Comparison of ENCODE assay signal across 23 mouse cellular contexts in genomic region chr7:135650061-135650460, GRCm38 (mm10).
A peak's percentile ranks its signal among the peaks of the same experiment; 100 is the strongest.
DNase-seq lines count a peak whose midpoint lies in the region; ATAC-seq and TF ChIP-seq lines count a peak whose summit lies in the region.
"Had no signal": no experiment of that assay in that cellular context is flagged by ENCODE, and none has a peak within 500 bp of the region (broad histone marks: within the 10 kb centered on the region; RNA-seq: fewer than 3 reads in every experiment).

No protein-coding gene starts in this region.

- no peak for TF ChIP-seq CTCF in bone marrow, adult 2 months (IDR thresholded peaks at IDR 0.05; ENCODE audit: control insufficient read depth, insufficient read depth, low read length)

- H3K9me3 ChIP-seq in liver, embryonic 16.5 days (replicated peaks; ENCODE audit: control insufficient read depth, low read length), result no peaks in the 10 kb centered on the region
- H3K9me3 ChIP-seq in liver, embryonic 11.5 days (ENCODE audit: control insufficient read depth, low read length), result no peaks in the 10 kb centered on the region
- peaks cover 3% of the 10 kb centered on the region; the same call in 1 of the 2 replicates for H3K9me3 ChIP-seq in forebrain, embryonic 16.5 days (ENCODE audit: control insufficient read depth, low read length)
- H3K9me3 ChIP-seq: embryonic facial prominence, embryonic 10.5 days; forebrain, embryonic 12.5 days; heart, embryonic 15.5 days had no signal

- TF ChIP-seq POLR2A in bone marrow, adult 2 months (IDR thresholded peaks at IDR 0.05; ENCODE audit: borderline replicate concordance, control insufficient read depth, low read depth, low read length), result no peak

- 0 out of 2 replicates have a peak overlapping the region, but pooled peaks have one; percentile 29 for H3K27ac ChIP-seq in liver, embryonic 16.5 days (ENCODE audit: low read length)
- no peak overlapping the region for H3K27ac ChIP-seq in liver, embryonic 11.5 days (ENCODE audit: low read depth, low read length)
- peak overlapping the region; percentile 89 for H3K27ac ChIP-seq in bone marrow, adult 2 months (ENCODE audit: control insufficient read depth, insufficient read depth, low read depth, low read length, poor library complexity)
- H3K27ac ChIP-seq in forebrain, embryonic 16.5 days (ENCODE audit: low read length), result no peak overlapping the region
- H3K27ac ChIP-seq: embryonic facial prominence, embryonic 10.5 days; forebrain, embryonic 12.5 days; heart, embryonic 15.5 days; hindbrain, embryonic 12.5 days; limb, embryonic 13.5 days had no signal

- H3K27me3 ChIP-seq in liver, embryonic 16.5 days (ENCODE audit: control insufficient read depth, insufficient read depth, low read depth, low read length), result no peaks in the 10 kb centered on the region
- H3K27me3 ChIP-seq in liver, embryonic 11.5 days (replicated peaks; ENCODE audit: control insufficient read depth, insufficient read depth, low read length), result no peaks in the 10 kb centered on the region
- no peaks in the 10 kb centered on the region for H3K27me3 ChIP-seq in forebrain, embryonic 16.5 days (replicated peaks; ENCODE audit: control insufficient read depth, insufficient read depth, low read length)
- H3K27me3 ChIP-seq: forebrain, embryonic 12.5 days; heart, embryonic 15.5 days; hindbrain, embryonic 12.5 days; limb, embryonic 13.5 days; megakaryocyte, embryonic 14.5 days; Patski had no signal

- no peak overlapping the region for H3K4me2 ChIP-seq in liver, embryonic 16.5 days (ENCODE audit: low read depth, low read length)
- H3K4me2 ChIP-seq in liver, embryonic 11.5 days, result no peak overlapping the region
- H3K4me2 ChIP-seq in forebrain, embryonic 16.5 days (ENCODE audit: low read length), result no peak overlapping the region
- H3K4me2 ChIP-seq: forebrain, embryonic 12.5 days; heart, embryonic 15.5 days; hindbrain, embryonic 12.5 days; limb, embryonic 13.5 days had no signal

- ATAC-seq in liver, embryonic 16.5 days (ENCODE audit: low read depth), result no peak
- ATAC-seq in liver, embryonic 11.5 days (replicated peaks; ENCODE audit: low FRiP score), result no peak
- peak; percentile 61 for ATAC-seq in common myeloid progenitor, adult 5-6 weeks (replicated peaks; ENCODE audit: low read depth, poor library complexity, severe bottlenecking)
- ATAC-seq in forebrain, embryonic 16.5 days, result no peak
- ATAC-seq: CD4-positive, CD25-positive, alpha-beta regulatory T cell, adult 4 months; midbrain, embryonic 16.5 days; Patski had no signal

- DNase-seq in liver, embryonic 11.5 days (ENCODE audit: low spot score), result no peak
- DNase-seq in natural killer cell, adult 2 months (ENCODE audit: low spot score in 2 of 2), result peak; percentile 32 to 49
- no peak for DNase-seq in thymus, postnatal 10 days (ENCODE audit: low spot score in 2 of 2)
- DNase-seq: adrenal gland, postnatal 14 days; cerebellum, adult 8-10 months; gastrocnemius, postnatal 10 days; kidney, adult 9 months; lung, adult 2 months; right cerebral cortex, postnatal 4 days; thymus, postnatal 36 days had no signal

- 50% methylated on average over 5 of the region's 5 CpGs for WGBS in liver, embryonic 16.5 days (ENCODE audit: insufficient replicate concordance)
- WGBS in liver, embryonic 11.5 days, result 72% methylated on average over 5 of the region's 5 CpGs
- WGBS in bone marrow, adult 2 months, result 20% methylated on average over 5 of the region's 5 CpGs
- WGBS in forebrain, embryonic 16.5 days, result 84% methylated on average over 5 of the region's 5 CpGs

- H3K4me3 ChIP-seq in liver, embryonic 16.5 days (ENCODE audit: low read depth, low read length), result no peak overlapping the region
- no peak overlapping the region for H3K4me3 ChIP-seq in liver, embryonic 11.5 days (ENCODE audit: low read depth, low read length)
- H3K4me3 ChIP-seq in bone marrow, adult 2 months (replicated peaks; ENCODE audit: control insufficient read depth, low read depth, low read length), result peak overlapping the region; percentile 45
- H3K4me3 ChIP-seq in forebrain, embryonic 16.5 days (replicated peaks; ENCODE audit: low read length), result no peak overlapping the region
- H3K4me3 ChIP-seq: embryonic facial prominence, embryonic 10.5 days; forebrain, embryonic 12.5 days; heart, embryonic 15.5 days; hindbrain, embryonic 12.5 days; limb, embryonic 13.5 days had no signal

- no peaks in the 10 kb centered on the region; the same call in none of the 2 replicates for H3K4me1 ChIP-seq in liver, embryonic 16.5 days (ENCODE audit: control insufficient read depth, low read depth, low read length)
- H3K4me1 ChIP-seq in liver, embryonic 11.5 days (replicated peaks; ENCODE audit: control insufficient read depth, insufficient read depth, low read length), result no peaks in the 10 kb centered on the region
- peaks cover 5% of the 10 kb centered on the region; the same call in 1 of the 2 replicates for H3K4me1 ChIP-seq in bone marrow, adult 2 months (ENCODE audit: control insufficient read depth, insufficient read depth, low read length)
- no peaks in the 10 kb centered on the region for H3K4me1 ChIP-seq in forebrain, embryonic 16.5 days (replicated peaks; ENCODE audit: control insufficient read depth, insufficient read depth, low read length)
- H3K4me1 ChIP-seq: forebrain, embryonic 12.5 days; hindbrain, embryonic 12.5 days had no signal

- no peak overlapping the region for H3K9ac ChIP-seq in liver, embryonic 16.5 days (ENCODE audit: low read depth, low read length)
- H3K9ac ChIP-seq in liver, embryonic 11.5 days (ENCODE audit: low read depth, low read length), result no peak overlapping the region
- H3K9ac ChIP-seq in forebrain, embryonic 16.5 days (replicated peaks; ENCODE audit: low read depth, low read length), result no peak overlapping the region
- H3K9ac ChIP-seq: forebrain, embryonic 12.5 days; heart, embryonic 15.5 days; hindbrain, embryonic 12.5 days; limb, embryonic 13.5 days had no signal

- H3K36me3 ChIP-seq in liver, embryonic 16.5 days (ENCODE audit: control insufficient read depth, insufficient read depth), result no peaks in the 10 kb centered on the region
- no peaks in the 10 kb centered on the region for H3K36me3 ChIP-seq in liver, embryonic 11.5 days (ENCODE audit: control insufficient read depth, insufficient read depth, low read length)
- no peaks in the 10 kb centered on the region for H3K36me3 ChIP-seq in forebrain, embryonic 16.5 days (ENCODE audit: control insufficient read depth, insufficient read depth)
- H3K36me3 ChIP-seq: embryonic facial prominence, embryonic 10.5 days; forebrain, embryonic 12.5 days; heart, embryonic 15.5 days; hindbrain, embryonic 12.5 days; limb, embryonic 13.5 days had no signal

Comparison
In these comparisons a context has a peak if more than half of its experiments do, and no peak if none do; other contexts are left out.
1. H3K27ac ChIP-seq: peak in liver, embryonic 16.5 days (single experiment) and bone marrow, adult 2 months (single experiment); none in liver, embryonic 11.5 days (single experiment) and forebrain, embryonic 16.5 days (single experiment).
2. DNase-seq: peak in natural killer cell, adult 2 months (2 of 2); none in liver, embryonic 11.5 days (single experiment) and thymus, postnatal 10 days (0 of 2).